Mouse (Mus musculus): ENCODE results near the gene Asb17. TPM values are rescaled to one million over a fixed set of nuclear protein-coding genes. Genes with fewer than 3 reads are reported as not detected.

The Asb17 gene
- polyA plus RNA-seq, 1 experiment: not detected

- TF ChIP-seq CTCF (IDR thresholded peaks at IDR 0.05; ENCODE audit: low read depth, low read length): no peak
- TF ChIP-seq POLR2A (IDR thresholded peaks at IDR 0.05; ENCODE audit: borderline replicate concordance, low read depth, low read length): no peak
- Histone ChIP-seq H3K27ac (ENCODE audit: insufficient read depth, low read depth, low read length) (no peak overlapping the region), H3K4me1 (ENCODE audit: control insufficient read depth, insufficient read depth, low read length) (no peaks in the 10 kb centered on the region), H3K4me3 (ENCODE audit: insufficient read depth, low read length) (no peak overlapping the region)
Observed at GRCm38 (mm10) chr3:153831873-153832653, 11.9 kb upstream of the Asb17 start.

DNA sequence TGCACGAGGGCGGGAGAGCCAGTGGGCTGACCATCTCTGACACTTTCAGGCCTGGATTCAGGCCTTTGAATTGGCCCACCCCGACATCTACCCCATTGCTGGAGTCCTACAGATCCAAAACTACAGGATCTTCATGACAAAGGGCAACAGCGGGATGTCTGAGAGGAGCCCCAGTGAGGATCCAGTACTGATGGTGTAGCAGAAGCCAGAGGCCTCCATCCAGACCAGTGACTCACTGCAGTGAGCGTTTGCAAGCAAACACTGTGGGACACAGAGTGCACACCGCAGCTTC, 11.4 kb upstream of the Asb17 start:
- TF ChIP-seq CTCF (IDR thresholded peaks at IDR 0.05; ENCODE audit: low read depth, low read length) (no peak), POLR2A (IDR thresholded peaks at IDR 0.05; ENCODE audit: borderline replicate concordance, low read depth, low read length) (no peak)
- H3K4me3 ChIP-seq (ENCODE audit: insufficient read depth, low read length): no peak overlapping the region
- H3K4me1 ChIP-seq (ENCODE audit: control insufficient read depth, insufficient read depth, low read length): no peaks in the 10 kb centered on the region
- H3K27ac ChIP-seq (ENCODE audit: insufficient read depth, low read depth, low read length): no peak overlapping the region

DNA sequence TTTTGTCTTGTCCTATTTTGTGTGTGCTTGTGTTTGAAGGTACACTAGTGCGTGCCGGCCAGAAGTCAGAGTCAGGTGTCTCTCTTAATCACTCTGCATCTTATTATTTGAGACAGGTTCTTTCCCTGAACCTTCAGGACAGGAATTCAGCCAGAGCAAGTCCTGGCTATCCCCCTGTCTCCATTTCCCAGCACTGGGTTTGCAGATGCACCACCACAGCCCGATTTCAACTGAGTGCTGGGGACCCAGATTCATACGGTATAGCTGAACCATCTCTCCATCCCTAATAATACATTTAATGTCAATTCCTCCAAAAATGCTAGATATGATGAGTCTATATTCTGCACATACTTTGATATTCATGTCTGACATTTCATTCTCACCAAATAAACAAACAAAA, 9.9 kb upstream of the Asb17 start:
- no peak overlapping the region for H3K27ac ChIP-seq (ENCODE audit: insufficient read depth, low read depth, low read length)
- H3K4me1 ChIP-seq (ENCODE audit: control insufficient read depth, insufficient read depth, low read length): no peaks in the 10 kb centered on the region
- TF ChIP-seq CTCF (IDR thresholded peaks at IDR 0.05; ENCODE audit: low read depth, low read length) (no peak), POLR2A (IDR thresholded peaks at IDR 0.05; ENCODE audit: borderline replicate concordance, low read depth, low read length) (no peak)
- H3K4me3 ChIP-seq (ENCODE audit: insufficient read depth, low read length): no peak overlapping the region

DNA sequence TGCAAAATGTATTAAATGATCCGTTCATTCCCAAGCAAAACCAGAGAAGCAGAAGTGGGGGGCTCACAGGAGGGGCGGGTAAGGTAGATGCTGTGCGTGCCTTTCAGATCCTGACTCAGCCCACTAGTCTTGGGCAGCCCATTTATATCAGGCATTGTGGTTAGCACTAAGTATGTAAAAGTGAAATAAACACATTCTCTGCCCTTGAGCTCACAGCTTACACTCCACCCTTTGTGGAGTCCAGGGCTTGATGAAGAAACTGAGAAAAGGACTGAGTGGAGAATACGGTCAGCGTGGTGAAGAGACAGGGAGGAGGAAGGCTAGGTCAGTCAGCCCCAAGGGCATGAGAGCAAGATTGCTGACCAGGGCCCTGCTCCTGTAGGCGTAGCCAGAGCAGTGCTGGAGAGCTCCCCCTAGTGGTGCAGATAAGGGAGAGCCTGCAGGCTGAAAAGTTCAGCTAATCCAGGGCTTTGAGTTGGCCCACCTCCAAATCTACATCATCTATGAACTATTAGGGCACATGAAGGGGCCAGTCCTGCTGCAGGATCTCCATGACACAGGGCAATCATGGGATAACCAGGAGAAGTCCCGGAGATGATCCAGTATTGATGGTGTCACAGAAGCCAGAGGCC, 8.4 kb upstream of the Asb17 start:
- Histone ChIP-seq H3K4me3 (ENCODE audit: insufficient read depth, low read length) (no peak overlapping the region), H3K27ac (ENCODE audit: insufficient read depth, low read depth, low read length) (no peak overlapping the region)

GRCm38 (mm10) chr3:153836316-153836715, 7.7 kb upstream of the Asb17 start:
- Histone ChIP-seq H3K4me1 (ENCODE audit: control insufficient read depth, insufficient read depth, low read length) (no peaks in the 10 kb centered on the region), H3K4me3 (ENCODE audit: insufficient read depth, low read length) (no peak overlapping the region), H3K27ac (ENCODE audit: insufficient read depth, low read depth, low read length) (no peak overlapping the region)
- TF ChIP-seq CTCF (IDR thresholded peaks at IDR 0.05; ENCODE audit: low read depth, low read length): no peak
- no peak for TF ChIP-seq POLR2A (IDR thresholded peaks at IDR 0.05; ENCODE audit: borderline replicate concordance, low read depth, low read length)

More for the DNA sequence above, 8.4 kb upstream of the Asb17 start:
- TF ChIP-seq CTCF (IDR thresholded peaks at IDR 0.05; ENCODE audit: low read depth, low read length) (peak; percentile 70; the same call in 1 of the 2 replicates), POLR2A (IDR thresholded peaks at IDR 0.05; ENCODE audit: borderline replicate concordance, low read depth, low read length) (no peak)
- no peaks in the 10 kb centered on the region for H3K4me1 ChIP-seq (ENCODE audit: control insufficient read depth, insufficient read depth, low read length)

DNA sequence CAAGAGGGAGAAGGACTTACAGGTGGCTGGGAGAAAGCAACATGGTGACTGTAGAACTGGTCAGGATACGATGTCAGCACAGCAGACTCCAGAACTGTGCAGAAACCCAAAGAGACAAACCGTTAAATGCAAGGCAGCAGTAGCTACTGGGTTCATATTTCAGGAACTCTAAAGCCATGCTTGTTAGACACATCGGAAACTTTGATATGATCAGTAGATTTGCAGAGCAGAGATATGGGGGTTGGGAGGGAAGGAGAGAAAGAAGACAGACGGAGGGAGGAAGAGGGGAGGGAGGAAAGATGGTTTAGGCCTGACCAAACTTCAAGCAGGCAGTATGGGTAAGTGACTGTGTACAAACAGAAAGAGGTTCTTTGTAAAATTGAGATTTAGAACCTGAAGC, 6.4 kb upstream of the Asb17 start:
- H3K27ac ChIP-seq (ENCODE audit: insufficient read depth, low read depth, low read length): no peak overlapping the region
- TF ChIP-seq CTCF (IDR thresholded peaks at IDR 0.05; ENCODE audit: low read depth, low read length): no peak
- no peak for TF ChIP-seq POLR2A (IDR thresholded peaks at IDR 0.05; ENCODE audit: borderline replicate concordance, low read depth, low read length)
- no peak overlapping the region for H3K4me3 ChIP-seq (ENCODE audit: insufficient read depth, low read length)
- H3K4me1 ChIP-seq (ENCODE audit: control insufficient read depth, insufficient read depth, low read length): no peaks in the 10 kb centered on the region

DNA sequence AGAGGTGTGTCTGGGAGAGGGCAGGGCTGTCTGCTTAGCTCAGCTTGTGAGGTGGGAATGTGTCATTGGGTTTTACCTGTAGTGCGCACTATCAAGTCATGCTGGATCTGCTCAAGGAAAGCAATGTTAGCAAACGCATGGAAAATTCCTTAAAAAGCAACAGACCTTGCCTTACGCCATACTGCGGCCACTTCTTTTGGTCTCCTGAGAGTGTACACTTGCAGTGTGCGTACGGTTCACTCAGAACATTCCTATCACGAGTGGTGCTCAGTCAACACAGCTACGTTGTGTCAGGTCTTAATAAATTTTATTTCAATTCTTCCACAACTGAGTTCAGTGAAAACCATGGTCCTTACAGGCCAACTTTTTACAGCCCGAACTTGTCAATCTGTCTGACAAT, 748 bp downstream of the Asb17 start:
- Histone ChIP-seq H3K27ac (ENCODE audit: insufficient read depth, low read depth, low read length) (no peak overlapping the region), H3K4me1 (ENCODE audit: control insufficient read depth, insufficient read depth, low read length) (no peaks in the 10 kb centered on the region), H3K4me3 (ENCODE audit: insufficient read depth, low read length) (no peak overlapping the region)
- no peak for TF ChIP-seq POLR2A (IDR thresholded peaks at IDR 0.05; ENCODE audit: borderline replicate concordance, low read depth, low read length)
- no peak for TF ChIP-seq CTCF (IDR thresholded peaks at IDR 0.05; ENCODE audit: low read depth, low read length)

GRCm38 (mm10) chr3:153845500-153845899, 1.5 kb downstream of the Asb17 start:
- H3K4me3 ChIP-seq (ENCODE audit: insufficient read depth, low read length): no peak overlapping the region
- TF ChIP-seq POLR2A (IDR thresholded peaks at IDR 0.05; ENCODE audit: borderline replicate concordance, low read depth, low read length) (no peak), CTCF (IDR thresholded peaks at IDR 0.05; ENCODE audit: low read depth, low read length) (no peak)
- H3K27ac ChIP-seq (ENCODE audit: insufficient read depth, low read depth, low read length): no peak overlapping the region
- no peaks in the 10 kb centered on the region for H3K4me1 ChIP-seq (ENCODE audit: control insufficient read depth, insufficient read depth, low read length)

DNA sequence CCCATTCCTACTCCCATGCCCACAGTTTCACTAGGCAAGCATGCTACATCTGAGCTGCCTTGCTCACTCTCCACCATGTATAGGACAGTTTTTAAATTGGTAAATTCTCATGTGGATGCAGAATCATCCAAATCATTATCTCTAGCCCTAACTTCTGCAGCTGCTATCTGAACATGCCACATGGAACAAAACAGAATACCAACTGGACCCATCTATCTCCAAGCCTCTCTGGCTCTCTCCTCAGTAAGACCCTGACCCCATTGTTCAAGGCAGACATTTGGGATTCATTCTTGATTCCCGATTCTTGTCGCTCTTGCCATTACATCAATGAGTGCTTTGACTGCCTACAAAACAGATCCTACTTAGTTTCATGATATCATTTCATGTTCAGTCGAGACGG, 2.1 kb downstream of the Asb17 start:
- no peaks in the 10 kb centered on the region for H3K4me1 ChIP-seq (ENCODE audit: control insufficient read depth, insufficient read depth, low read length)
- H3K27ac ChIP-seq (ENCODE audit: insufficient read depth, low read depth, low read length): no peak overlapping the region
- TF ChIP-seq POLR2A (IDR thresholded peaks at IDR 0.05; ENCODE audit: borderline replicate concordance, low read depth, low read length) (no peak), CTCF (IDR thresholded peaks at IDR 0.05; ENCODE audit: low read depth, low read length) (no peak)
- H3K4me3 ChIP-seq (ENCODE audit: insufficient read depth, low read length): no peak overlapping the region

- H3K27ac ChIP-seq (ENCODE audit: insufficient read depth, low read depth, low read length): no peak overlapping the region
- no peak overlapping the region for H3K4me3 ChIP-seq (ENCODE audit: insufficient read depth, low read length)
- H3K4me1 ChIP-seq (ENCODE audit: control insufficient read depth, insufficient read depth, low read length): no peaks in the 10 kb centered on the region
- TF ChIP-seq CTCF (IDR thresholded peaks at IDR 0.05; ENCODE audit: low read depth, low read length) (no peak), POLR2A (IDR thresholded peaks at IDR 0.05; ENCODE audit: borderline replicate concordance, low read depth, low read length) (no peak)
Observed at GRCm38 (mm10) chr3:153847207-153847733, 3.3 kb downstream of the Asb17 start.

Measured in bone marrow macrophage, adult 2 months (primary cell).